Mouse (Mus musculus) testis, adult 2 months (tissue): Measurements from ENCODE around the gene Ttll8. TPM values are rescaled to one million over a fixed set of nuclear protein-coding genes. Genes with fewer than 3 reads are reported as not detected.

ENCODE experiments used
- H3K27ac ChIP-seq: fragments of 200-500 bp; 2 replicates; pipeline ENCODE4 v1.5.1; 2012; ENCODE audit warnings: low read depth, low read length; ENCODE audit not compliant: control insufficient read depth, insufficient read depth
- H3K27me3 ChIP-seq: fragments of 200-500 bp; 2 replicates; pipeline ENCODE4 v1.6.1; 2012; ENCODE audit warnings: mild to moderate bottlenecking, low read length, moderate library complexity; ENCODE audit not compliant: control insufficient read depth, insufficient read depth
- H3K36me3 ChIP-seq: fragments of 200-500 bp; 2 replicates; pipeline ENCODE4 v1.6.1; 2012; ENCODE audit warnings: mild to moderate bottlenecking, low read length; ENCODE audit not compliant: control insufficient read depth, insufficient read depth
- H3K4me1 ChIP-seq: fragments of 200-500 bp; 2 replicates; pipeline ENCODE4 v1.6.1; 2012; ENCODE audit warnings: low read length; ENCODE audit not compliant: control insufficient read depth, insufficient read depth
- H3K4me3 ChIP-seq: fragments of 200-500 bp; 2 replicates; pipeline ENCODE4 v1.5.1; 2012; ENCODE audit warnings: low read depth, mild to moderate bottlenecking, low read length, moderate library complexity, mixed read lengths; ENCODE audit not compliant: control insufficient read depth
- CTCF ChIP-seq: fragments of 200-500 bp; IDR thresholded peaks from 2 replicates; pipeline ENCODE4 v1.5.1; 2012; ENCODE audit warnings: low read depth, mild to moderate bottlenecking, inconsistent platforms, low read length, moderate library complexity; ENCODE audit not compliant: control insufficient read depth, insufficient read depth, insufficient replicate concordance
- POLR2A ChIP-seq: fragments of 200-500 bp; IDR thresholded peaks from 2 replicates; pipeline ENCODE4 v1.6.1; 2012; ENCODE audit warnings: low read depth, mild to moderate bottlenecking, inconsistent platforms, low read length, moderate library complexity; ENCODE audit not compliant: control insufficient read depth
- polyA plus RNA-seq: library from polyadenylated mRNA; depleted of rRNA; stranded (reverse); fragments of >200 nt; gene quantifications from 2 replicates; pipeline ENCODE4 v1.2.3, GENCODE M21; 2012; rRNA removed

Ttll8 gene
- 171 and 179 TPM in 2 replicates for polyA plus RNA-seq

DNA sequence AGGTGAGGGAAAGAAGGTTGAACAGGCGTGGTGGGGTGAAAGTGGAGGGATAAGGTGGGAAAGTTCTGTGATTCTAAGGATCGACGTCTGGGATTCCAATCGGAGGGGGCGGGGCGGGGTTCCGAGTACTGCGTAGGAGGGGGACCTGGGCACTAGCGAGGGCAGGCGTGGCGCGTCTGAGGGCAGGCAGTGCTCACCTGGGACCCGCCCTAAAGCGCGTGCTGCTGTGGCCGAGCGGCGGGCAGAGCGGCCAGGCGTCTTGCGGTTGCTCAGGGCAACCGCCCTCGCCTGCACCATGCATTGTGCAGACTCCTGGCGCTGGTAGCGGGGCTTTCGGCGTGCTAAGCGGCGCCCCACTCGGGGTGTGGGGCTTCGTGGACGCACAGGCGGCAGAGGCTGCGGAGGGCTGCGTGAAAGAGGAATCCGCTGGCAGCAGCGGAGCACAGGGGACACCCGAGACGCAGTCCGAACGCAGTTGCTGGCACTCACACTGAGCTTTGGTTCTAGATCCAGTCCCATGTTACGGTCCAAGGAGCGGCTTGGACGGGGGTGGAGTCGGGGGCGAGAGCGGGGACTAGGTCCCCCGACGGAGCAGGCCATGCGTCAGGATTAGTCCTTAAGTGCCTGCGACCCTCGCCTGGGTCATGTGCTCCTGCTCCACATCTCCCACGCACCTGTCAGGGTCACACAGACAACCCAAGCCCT is at the start of gene Ttll8:
Ttll8 (minus strand) TSS at position 51 of the 705 bp plus-strand sequence.
- H3K36me3 ChIP-seq = no peaks in the 10 kb centered on the region
- TF ChIP-seq POLR2A = peak; percentile 67; the same call in 1 of the 2 replicates
- TF ChIP-seq CTCF = 0 out of 2 replicates have a peak, but pooled peaks have one; percentile 4
- H3K27me3 ChIP-seq = no peaks in the 10 kb centered on the region
- peak within 1 kb of the TSS; percentile 87 for H3K4me3 ChIP-seq
- peaks cover 15% of the 10 kb centered on the region for H3K4me1 ChIP-seq
- H3K27ac ChIP-seq = peak within 1 kb of the TSS; percentile 78

DNA sequence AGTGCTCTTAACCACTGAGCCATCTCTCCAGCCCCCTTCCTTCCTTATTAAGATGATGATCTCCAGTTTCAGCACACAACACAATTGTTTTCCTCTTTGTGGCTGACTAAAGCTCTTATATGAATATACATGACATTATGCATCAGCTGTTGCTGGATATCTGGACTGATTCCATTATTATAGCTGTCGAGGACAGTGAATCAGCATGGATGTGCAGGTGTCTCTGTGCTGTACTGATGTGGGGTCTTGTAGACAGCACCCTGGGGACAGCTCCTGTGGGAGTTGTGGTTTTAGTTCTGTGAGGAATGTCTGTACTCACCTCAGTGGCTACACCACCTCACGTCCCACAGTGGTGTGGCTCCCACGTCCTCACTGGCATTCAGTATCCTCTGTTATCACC is 47.0 kb upstream of the Ttll8 start:
- no peaks in the 10 kb centered on the region for H3K4me1 ChIP-seq
- peaks cover 12% of the 10 kb centered on the region for H3K36me3 ChIP-seq
- TF ChIP-seq CTCF (no peak), POLR2A (no peak)

DNA sequence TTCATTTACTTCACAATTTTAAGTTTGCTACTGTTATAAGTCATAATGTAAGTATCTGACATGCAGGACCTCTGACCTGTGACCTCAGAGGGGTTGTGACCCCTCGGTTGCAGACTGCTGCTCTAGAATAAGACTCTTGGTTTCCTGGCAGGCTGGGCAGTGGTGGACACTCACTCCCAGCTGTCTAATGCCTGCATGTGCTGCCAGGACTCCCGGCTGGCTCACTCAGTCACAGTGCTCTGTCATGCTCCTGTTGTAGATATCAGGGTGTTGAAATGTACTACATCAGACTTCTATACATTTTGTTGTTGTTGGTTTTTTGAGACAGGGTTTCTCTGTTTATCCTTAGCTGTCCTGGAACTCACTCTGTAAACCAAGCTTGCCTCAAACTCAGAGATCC is 46.1 kb upstream of the Ttll8 start:
- Histone ChIP-seq H3K4me1 (no peaks in the 10 kb centered on the region), H3K36me3 (peaks cover 11% of the 10 kb centered on the region), H3K27me3 (no peaks in the 10 kb centered on the region), H3K4me3 (no peak overlapping the region), H3K27ac (no peak overlapping the region)
- no peak for TF ChIP-seq POLR2A
- TF ChIP-seq CTCF = no peak

More for the DNA sequence above, 47.0 kb upstream of the Ttll8 start:
- H3K27me3 ChIP-seq = no peaks in the 10 kb centered on the region
- no peak overlapping the region for H3K4me3 ChIP-seq
- H3K27ac ChIP-seq = no peak overlapping the region

GRCm38 (mm10) chr15:88999124-88999523 is 44.9 kb upstream of the Ttll8 start:
- Histone ChIP-seq H3K36me3 (peaks cover 11% of the 10 kb centered on the region), H3K27ac (no peak overlapping the region), H3K4me3 (no peak overlapping the region), H3K4me1 (no peaks in the 10 kb centered on the region), H3K27me3 (no peaks in the 10 kb centered on the region)
- TF ChIP-seq POLR2A (no peak), CTCF (peak; percentile 40; the same call in 1 of the 2 replicates)

GRCm38 (mm10) chr15:88998636-88999035 is 44.4 kb upstream of the Ttll8 start:
- H3K27me3 ChIP-seq = no peaks in the 10 kb centered on the region
- TF ChIP-seq POLR2A (no peak), CTCF (no peak)
- H3K27ac ChIP-seq = no peak overlapping the region
- H3K4me3 ChIP-seq = no peak overlapping the region
- no peaks in the 10 kb centered on the region for H3K4me1 ChIP-seq
- peaks cover 14% of the 10 kb centered on the region for H3K36me3 ChIP-seq

GRCm38 (mm10) chr15:88989236-88989635 is 35.0 kb upstream of the Ttll8 start:
- Histone ChIP-seq H3K4me3 (no peak overlapping the region), H3K36me3 (peaks cover 10% of the 10 kb centered on the region), H3K27me3 (no peaks in the 10 kb centered on the region), H3K4me1 (no peaks in the 10 kb centered on the region), H3K27ac (no peak overlapping the region)
- TF ChIP-seq POLR2A (no peak), CTCF (no peak)

DNA sequence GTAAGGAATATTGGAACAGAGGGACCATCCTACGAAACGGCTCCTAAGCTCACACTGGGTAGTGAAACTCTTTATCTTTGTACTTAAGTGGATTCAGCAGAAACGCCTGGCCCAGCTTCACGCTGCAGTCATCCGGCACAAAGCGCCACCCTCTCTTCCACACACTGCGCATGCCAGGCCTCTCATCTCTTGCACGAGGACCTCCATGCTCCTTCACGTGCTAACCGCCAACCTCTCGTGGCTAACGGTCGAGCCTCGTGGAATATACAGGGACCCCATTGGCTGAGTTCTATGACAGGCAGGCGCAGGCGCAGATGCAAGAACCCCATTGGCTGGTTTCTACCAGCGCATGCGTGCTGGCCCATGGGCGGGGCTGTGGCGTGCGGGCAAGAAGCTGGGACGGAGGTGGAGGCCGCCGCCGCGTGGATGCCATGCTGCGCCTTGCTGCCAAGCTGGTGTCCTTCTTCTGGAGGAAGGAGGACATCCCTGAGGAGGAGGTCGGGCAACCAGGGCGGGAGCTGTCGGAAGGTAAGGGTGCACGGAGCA is 28.4 kb upstream of the Ttll8 start, which contains the start of gene Mov10l1:
Mov10l1 (plus strand) TSS at position 376 of the 546 bp plus-strand sequence.
- no peak for TF ChIP-seq CTCF
- TF ChIP-seq POLR2A = peak; percentile 91
- H3K4me1 ChIP-seq = peaks cover 2% of the 10 kb centered on the region
- peaks cover 6% of the 10 kb centered on the region; the same call in 1 of the 2 replicates for H3K36me3 ChIP-seq
- peak within 1 kb of the TSS; percentile 92 for H3K4me3 ChIP-seq
- no peaks in the 10 kb centered on the region for H3K27me3 ChIP-seq
- H3K27ac ChIP-seq = peak within 1 kb of the TSS; percentile 97
